Mouse (Mus musculus) cerebellum, adult 11-12 months (tissue): ENCODE measurements at regions not wholly inside any gene's neighbourhood (a gene's known extent, or its start where the extent isn't known, plus 50 kb on each side); places are given as distances from the start of the nearest gene placed in this dataset.
A peak's percentile ranks its signal among the peaks of the same experiment; 100 is the strongest.

Experiments
- DNase-seq: peaks from one replicate; pipeline ENCODE4 v3.0.0; 2022

DNA sequence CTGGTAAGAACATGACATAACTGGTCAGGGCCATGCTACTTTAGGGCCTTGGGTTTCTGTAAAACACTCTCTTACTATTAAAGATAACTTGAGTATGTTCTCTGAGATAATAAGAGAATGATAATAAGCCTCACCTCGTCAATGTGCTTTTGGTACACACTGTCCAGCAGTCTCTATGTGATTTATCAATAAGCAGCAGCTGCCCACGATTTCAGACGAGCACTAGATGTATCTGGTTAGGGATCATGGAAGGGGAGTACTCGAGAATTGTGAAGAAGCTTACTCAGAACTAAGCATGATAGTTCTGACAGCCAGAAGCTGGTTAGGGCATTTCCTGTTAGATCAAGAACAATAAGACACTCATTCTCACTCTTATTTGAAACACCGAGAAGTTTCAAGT is 53.8 kb downstream of the Neurod6 start:
- no peak for DNase-seq

- no peak for DNase-seq
Measured at GRCm38 (mm10) chr6:55620366-55620765, 60.7 kb downstream of the Neurod6 start.

- peak; percentile 38 for DNase-seq
Measured at GRCm38 (mm10) chr6:55617922-55618481, 63.1 kb downstream of the Neurod6 start.

GRCm38 (mm10) chr6:55610395-55610794 is 70.7 kb downstream of the Neurod6 start:
- no peak for DNase-seq

DNA sequence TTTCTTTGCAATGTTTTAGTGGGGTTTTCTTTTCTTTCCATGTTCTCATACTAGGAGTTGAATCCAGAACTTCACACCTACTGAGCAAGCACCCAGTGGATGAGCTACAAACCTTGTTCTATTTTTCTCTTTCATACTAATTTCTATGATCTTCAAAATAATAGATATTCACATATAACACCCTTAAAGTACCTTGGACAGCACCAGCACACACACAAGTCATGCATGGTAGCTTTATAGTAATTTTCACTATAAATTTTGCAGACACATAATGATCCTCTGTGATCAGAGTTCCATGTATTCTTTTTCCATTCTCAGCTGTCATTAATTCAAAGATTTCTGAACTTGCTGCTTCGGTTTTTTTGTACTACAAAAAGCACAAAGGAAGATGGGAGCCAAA is 71.1 kb downstream of the Neurod6 start:
- DNase-seq = no peak

- DNase-seq = no peak
Measured at GRCm38 (mm10) chr6:55609053-55609452, 72.0 kb downstream of the Neurod6 start.

DNA sequence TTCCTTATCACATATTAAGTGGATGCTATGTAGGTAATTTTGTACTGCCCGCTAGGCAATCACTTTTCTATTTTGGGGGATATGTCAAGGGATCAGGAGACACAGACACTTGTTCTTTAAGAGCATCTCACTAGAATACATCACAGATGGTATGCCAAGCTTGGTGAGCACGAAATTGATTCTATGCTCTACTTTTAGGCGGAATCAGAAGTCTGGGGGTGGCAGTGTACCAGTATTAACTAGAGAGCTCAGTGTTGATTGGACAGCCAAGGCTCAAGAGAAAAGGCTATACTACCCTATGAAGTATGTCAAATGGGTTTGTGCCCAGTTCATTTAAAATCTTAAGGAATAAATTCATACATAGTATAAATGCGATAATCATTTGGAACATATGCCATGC is 84.0 kb downstream of the Neurod6 start:
- DNase-seq = no peak

GRCm38 (mm10) chr6:55592126-55592525 is 88.9 kb downstream of the Neurod6 start:
- no peak for DNase-seq

DNA sequence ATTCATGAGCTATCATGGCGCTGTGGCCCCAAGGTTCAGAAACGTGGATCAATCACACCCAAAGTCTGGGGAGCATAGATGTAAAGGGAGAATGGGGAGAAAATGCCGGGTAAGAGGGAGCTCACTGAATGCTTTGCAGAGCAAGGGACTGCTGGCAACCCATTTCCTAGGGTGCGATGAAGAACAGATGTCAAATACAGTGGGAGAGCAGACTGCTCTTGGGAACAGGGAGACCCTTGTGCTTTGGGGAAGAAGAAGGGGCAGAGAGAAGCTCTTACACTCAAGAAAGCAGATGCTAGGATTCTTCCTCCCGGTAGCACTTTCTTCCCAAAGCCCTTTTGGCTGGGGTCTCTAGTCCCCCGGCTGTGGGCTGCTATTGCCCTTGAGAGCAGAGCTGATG is 100.0 kb downstream of the Neurod6 start:
- DNase-seq = no peak

GRCm38 (mm10) chr6:55580036-55580435 is 101.0 kb downstream of the Neurod6 start:
- DNase-seq = peak; percentile 6

GRCm38 (mm10) chr6:55579611-55580010 is 101.5 kb downstream of the Neurod6 start:
- no peak for DNase-seq

- DNase-seq = no peak
Measured at GRCm38 (mm10) chr6:55579105-55579504, 102.0 kb downstream of the Neurod6 start.

DNA sequence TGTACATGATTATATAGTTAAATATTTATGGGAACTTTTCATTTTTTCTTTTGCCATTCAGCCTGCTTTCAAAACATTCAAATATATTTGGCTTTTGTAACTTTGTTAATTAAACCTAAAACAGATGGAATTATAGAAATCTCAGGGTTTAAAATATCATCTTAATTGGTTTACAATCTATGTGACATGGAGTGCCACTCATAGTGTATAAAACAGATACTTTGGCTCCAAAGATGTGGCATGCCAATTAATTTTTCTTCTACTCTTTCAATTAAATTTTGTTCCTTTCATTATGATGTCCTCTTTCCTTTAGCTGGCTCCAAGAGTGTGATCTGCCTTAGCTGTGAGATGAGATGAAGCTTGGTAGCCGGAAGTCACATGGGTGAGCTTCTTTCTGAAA is 103.0 kb downstream of the Neurod6 start:
- DNase-seq = no peak

- no peak for DNase-seq
Measured at GRCm38 (mm10) chr6:55567521-55567920, 113.5 kb downstream of the Neurod6 start.

GRCm38 (mm10) chr6:55565260-55566209 is 113.8 kb downstream of the Adcyap1r1 start:
- DNase-seq = no peak

DNA sequence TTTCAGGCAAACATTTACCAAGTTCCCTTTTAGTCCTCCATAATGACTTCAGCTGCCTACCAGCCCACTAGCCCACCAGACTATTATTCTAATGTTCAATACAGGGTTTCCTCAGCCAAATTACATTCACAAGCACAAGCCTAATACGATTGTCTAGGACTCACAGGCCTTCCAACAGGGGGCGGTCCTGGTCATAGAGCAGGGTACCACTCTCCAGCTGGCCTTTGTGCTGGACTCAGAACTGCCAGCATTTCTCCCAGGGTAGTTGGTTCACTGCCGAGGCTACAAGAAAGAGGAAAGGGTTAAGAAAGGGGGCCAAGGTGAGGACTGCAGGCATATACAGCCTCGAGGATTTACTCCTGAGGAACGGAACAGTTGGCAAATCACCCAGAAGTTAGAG is 108.8 kb downstream of the Adcyap1r1 start:
- no peak for DNase-seq

- no peak for DNase-seq
Measured at GRCm38 (mm10) chr6:55559797-55560196, 108.0 kb downstream of the Adcyap1r1 start.
